Mouse (Mus musculus): Measurements from ENCODE around the gene Pde4d.

The Pde4d gene

GRCm38 (mm10) chr13:109659103-109659502 is 1209.4 kb downstream of the Pde4d start:
- DNase-seq (ENCODE audit: low read depth), result no peak

GRCm38 (mm10) chr13:109661345-109661744 is 1211.6 kb downstream of the Pde4d start:
- DNase-seq (ENCODE audit: low read depth), result no peak

- DNase-seq (ENCODE audit: low read depth), result no peak
Observed at GRCm38 (mm10) chr13:109662099-109662498, 1212.4 kb downstream of the Pde4d start.

GRCm38 (mm10) chr13:109662731-109663130 is 1213.0 kb downstream of the Pde4d start:
- no peak for DNase-seq (ENCODE audit: low read depth)

GRCm38 (mm10) chr13:109664956-109665802 is 1215.4 kb downstream of the Pde4d start:
- no peak for DNase-seq (ENCODE audit: low read depth)

GRCm38 (mm10) chr13:109665803-109666403 is 1216.2 kb downstream of the Pde4d start:
- DNase-seq (ENCODE audit: low read depth), result peak; percentile 72

GRCm38 (mm10) chr13:109669965-109670364 is 1220.2 kb downstream of the Pde4d start:
- no peak for DNase-seq (ENCODE audit: low read depth)

- no peak for DNase-seq (ENCODE audit: low read depth)
Observed at GRCm38 (mm10) chr13:109671589-109672347, 1222.0 kb downstream of the Pde4d start.

- DNase-seq (ENCODE audit: low read depth), result no peak
Observed at GRCm38 (mm10) chr13:109677047-109677446, 1227.3 kb downstream of the Pde4d start.

- DNase-seq (ENCODE audit: low read depth), result no peak
Observed at GRCm38 (mm10) chr13:109677617-109678016, 1227.9 kb downstream of the Pde4d start.

- DNase-seq (ENCODE audit: low read depth), result no peak
Observed at GRCm38 (mm10) chr13:109678991-109679390, 1229.2 kb downstream of the Pde4d start.

GRCm38 (mm10) chr13:109680229-109680628 is 1230.5 kb downstream of the Pde4d start:
- no peak for DNase-seq (ENCODE audit: low read depth)

- DNase-seq (ENCODE audit: low read depth), result no peak
Observed at GRCm38 (mm10) chr13:109681699-109682293, 1232.0 kb downstream of the Pde4d start.

- no peak for DNase-seq (ENCODE audit: low read depth)
Observed at GRCm38 (mm10) chr13:109683001-109683400, 1233.3 kb downstream of the Pde4d start.

- no peak for DNase-seq (ENCODE audit: low read depth)
Observed at GRCm38 (mm10) chr13:109684985-109685295, 1235.2 kb downstream of the Pde4d start.

GRCm38 (mm10) chr13:109685296-109686115 is 1235.8 kb downstream of the Pde4d start:
- no peak for DNase-seq (ENCODE audit: low read depth)

- no peak for DNase-seq (ENCODE audit: low read depth)
Observed at GRCm38 (mm10) chr13:109686116-109686876, 1236.5 kb downstream of the Pde4d start.

- DNase-seq (ENCODE audit: low read depth), result no peak
Observed at GRCm38 (mm10) chr13:109686906-109687305, 1237.2 kb downstream of the Pde4d start.

GRCm38 (mm10) chr13:109688195-109688594 is 1238.4 kb downstream of the Pde4d start:
- no peak for DNase-seq (ENCODE audit: low read depth)

- no peak for DNase-seq (ENCODE audit: low read depth)
Observed at GRCm38 (mm10) chr13:109689176-109689575, 1239.4 kb downstream of the Pde4d start.

GRCm38 (mm10) chr13:109690558-109690957 is 1240.8 kb downstream of the Pde4d start:
- no peak for DNase-seq (ENCODE audit: low read depth)
